Mouse (Mus musculus) midbrain, embryonic 15.5 days (tissue): ENCODE data around the gene Rpl7l1. TPM values are rescaled to one million over a fixed set of nuclear protein-coding genes. Genes with fewer than 3 reads are reported as not detected.

Source experiments
- ATAC-seq: fragments of 200-750 bp; cut with Nextera tagmentation; replicated peaks from 2 replicates; pipeline ENCODE4 v1.8.0; 2017; ENCODE audit warnings: moderate TSS enrichment
- H3K27ac ChIP-seq: fragments of 300-500 bp; sonication (generic); 2 replicates; pipeline ENCODE4 v1.5.1; 2015; ENCODE audit warnings: mild to moderate bottlenecking, inconsistent platforms
- H3K27me3 ChIP-seq: fragments of 300-500 bp; sonication (generic); replicated peaks from 2 replicates; pipeline ENCODE4 v1.6.1; 2015; ENCODE audit warnings: inconsistent platforms
- H3K36me3 ChIP-seq: fragments of 300-500 bp; sonication (generic); replicated peaks from 2 replicates; pipeline ENCODE4 v1.6.1; 2015; ENCODE audit warnings: inconsistent platforms
- H3K4me1 ChIP-seq: fragments of 300-500 bp; sonication (generic); 2 replicates; pipeline ENCODE4 v1.6.1; 2015; ENCODE audit warnings: inconsistent platforms
- H3K4me2 ChIP-seq: fragments of 300-500 bp; sonication (generic); 2 replicates; pipeline ENCODE4 v1.6.1; 2015; ENCODE audit warnings: inconsistent platforms, mild to moderate bottlenecking, moderate library complexity
- H3K4me3 ChIP-seq: fragments of 300-500 bp; sonication (generic); 2 replicates; pipeline ENCODE4 v1.5.1; 2015; ENCODE audit warnings: mild to moderate bottlenecking, inconsistent platforms
- H3K9ac ChIP-seq: fragments of 300-500 bp; sonication (generic); 2 replicates; pipeline ENCODE4 v1.6.1; 2015; ENCODE audit warnings: mild to moderate bottlenecking, inconsistent platforms
- H3K9me3 ChIP-seq: fragments of 300-500 bp; sonication (generic); 2 replicates; pipeline ENCODE4 v1.6.1; 2016; ENCODE audit warnings: inconsistent platforms
- WGBS: fragments of 180-500 bp; shearing (Covaris S2); methylation state at CpG from one replicate; pipeline ENCODE4 v1.1.7; 2015; ENCODE audit warnings: mixed read lengths; 5-methylcytosine and 5-hydroxymethylcytosine counted together
- polyA plus RNA-seq: library from polyadenylated mRNA; unstranded; fragments of >200 nt; fragmentation: Nextera tagmentation; extraction: Ambion mirVana; gene quantifications from 2 replicates; pipeline ENCODE4 v1.2.1, GENCODE M21; 2015

The Rpl7l1 gene
- polyA plus RNA-seq, 1 experiment from 2014 or later = 80.6 TPM

DNA sequence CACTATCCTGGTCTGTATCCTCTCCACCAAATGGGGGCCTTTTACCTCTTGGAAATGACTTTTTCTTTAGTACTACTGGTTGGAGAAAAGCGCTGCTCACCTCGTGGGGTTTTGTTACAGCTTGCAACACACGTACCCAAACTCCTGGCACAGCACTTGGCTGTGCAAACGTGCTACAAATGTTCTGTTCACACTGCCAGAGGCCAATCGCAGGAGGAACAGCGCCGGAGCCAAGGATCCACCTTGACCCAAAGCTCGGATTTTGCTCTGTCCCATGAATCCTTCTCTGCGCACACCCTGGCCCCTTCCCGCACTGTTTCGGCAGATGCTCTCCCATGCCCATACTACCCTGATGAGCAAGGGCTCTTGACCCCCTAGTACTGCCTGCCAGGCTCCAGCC lies 54.0 kb downstream of the Rpl7l1 start:
- Histone ChIP-seq H3K4me3 (no peak overlapping the region), H3K9ac (no peak overlapping the region), H3K27ac (no peak overlapping the region), H3K36me3 (peaks cover 11% of the 10 kb centered on the region; the same call in 1 of the 2 replicates), H3K4me1 (no peaks in the 10 kb centered on the region), H3K27me3 (peaks cover 7% of the 10 kb centered on the region), H3K9me3 (no peaks in the 10 kb centered on the region), H3K4me2 (no peak overlapping the region)
- WGBS = 55% methylated on average over 11 of the region's 11 CpGs
- ATAC-seq = no peak; the same call in 1 of the 2 replicates

DNA sequence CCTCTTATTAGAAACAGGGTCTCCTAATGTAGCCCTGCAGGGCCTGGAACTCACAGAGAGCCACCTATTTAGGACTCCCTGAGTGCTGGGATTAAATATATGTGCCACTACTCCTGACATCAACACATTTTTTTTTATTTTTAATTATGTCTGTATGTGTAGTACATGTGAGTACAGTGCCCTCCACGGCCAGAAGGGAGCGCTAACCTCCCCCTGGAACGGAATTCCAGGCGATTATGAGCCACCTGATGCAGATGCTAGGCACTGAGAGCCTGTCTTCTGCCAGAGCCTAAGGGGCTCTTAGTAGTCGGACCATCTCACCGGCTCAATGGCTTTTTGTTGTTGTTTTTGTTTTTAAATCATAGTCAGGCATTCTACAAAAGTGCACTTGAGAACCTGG lies 54.5 kb downstream of the Rpl7l1 start:
- Histone ChIP-seq H3K27ac (no peak overlapping the region), H3K9me3 (no peaks in the 10 kb centered on the region), H3K4me3 (no peak overlapping the region), H3K9ac (no peak overlapping the region), H3K36me3 (peaks cover 14% of the 10 kb centered on the region; the same call in 1 of the 2 replicates), H3K4me2 (no peak overlapping the region), H3K27me3 (peaks cover 7% of the 10 kb centered on the region), H3K4me1 (no peaks in the 10 kb centered on the region)
- no peak for ATAC-seq
- 43% methylated on average over 6 of the region's 6 CpGs for WGBS

DNA sequence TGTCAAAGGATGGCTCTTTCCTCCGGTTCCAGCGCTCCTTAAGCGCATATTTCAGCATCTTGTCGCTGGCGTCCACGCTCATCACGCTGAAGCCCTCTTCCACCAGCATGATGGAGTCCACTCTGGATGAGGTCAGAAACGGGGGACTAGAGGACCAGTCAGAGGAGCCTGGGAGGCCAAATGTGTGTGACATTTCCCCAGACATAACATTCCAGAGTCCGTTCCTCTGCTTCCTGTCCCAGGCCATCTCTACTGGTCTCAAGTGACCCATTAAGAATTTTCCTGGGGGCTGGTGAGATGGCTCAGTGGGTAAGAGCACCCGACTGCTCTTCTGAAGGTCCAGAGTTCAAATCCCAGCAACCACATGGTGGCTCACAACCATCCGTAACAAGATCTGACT lies 55.2 kb downstream of the Rpl7l1 start:
- Histone ChIP-seq H3K4me2 (no peak overlapping the region), H3K4me1 (no peaks in the 10 kb centered on the region), H3K9ac (no peak overlapping the region), H3K27ac (no peak overlapping the region), H3K4me3 (no peak overlapping the region), H3K36me3 (peaks cover 14% of the 10 kb centered on the region; the same call in 1 of the 2 replicates), H3K27me3 (peaks cover 7% of the 10 kb centered on the region), H3K9me3 (no peaks in the 10 kb centered on the region)
- WGBS = 91% methylated on average over 11 of the region's 11 CpGs
- no peak for ATAC-seq

DNA sequence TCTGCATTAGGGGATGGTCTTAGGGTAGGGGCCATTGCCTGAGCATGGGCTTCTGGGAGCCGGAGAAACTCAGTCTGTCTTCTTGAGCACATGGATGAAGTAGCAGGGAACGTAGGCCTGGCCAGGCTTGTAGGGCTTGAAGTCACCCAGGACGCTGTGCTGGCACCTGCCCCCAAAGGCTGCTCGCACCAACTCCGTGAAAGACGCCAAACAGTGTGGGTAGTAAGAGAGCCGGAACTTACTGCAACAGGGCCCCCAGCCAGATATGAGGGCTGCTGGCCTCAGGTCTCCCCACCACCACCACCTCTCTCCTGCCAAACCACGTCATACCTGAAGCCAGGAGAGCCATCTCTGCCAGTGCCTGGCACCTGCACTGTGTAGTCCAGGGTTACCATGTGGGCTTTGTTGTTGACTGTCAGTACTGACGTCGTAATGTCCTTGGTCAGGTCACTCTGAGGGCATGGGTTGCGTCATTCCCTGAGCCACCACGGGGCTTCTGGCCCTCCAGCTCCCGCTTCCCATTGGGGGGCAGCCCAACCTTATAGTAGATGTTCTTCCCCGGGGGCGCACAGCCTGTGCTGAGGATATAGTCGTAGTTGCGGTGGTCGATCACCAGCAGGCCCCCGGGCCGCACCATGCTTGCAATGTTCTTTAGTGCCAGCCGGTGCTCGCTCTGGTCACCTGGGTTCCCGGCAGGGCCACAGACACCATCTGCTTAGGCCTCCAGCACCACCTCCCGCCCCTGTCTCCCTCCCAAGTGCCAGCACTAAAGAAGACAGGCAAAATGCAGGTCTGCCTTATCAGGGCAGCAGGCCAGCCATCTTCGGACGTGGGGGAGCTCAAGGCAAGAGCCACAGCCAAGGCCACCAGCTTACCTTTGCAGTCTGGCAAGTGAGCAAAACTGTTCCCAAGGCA lies 56.5 kb downstream of the Rpl7l1 start:
- Histone ChIP-seq H3K27me3 (peaks cover 7% of the 10 kb centered on the region), H3K36me3 (peaks cover 14% of the 10 kb centered on the region; the same call in 1 of the 2 replicates), H3K27ac (no peak overlapping the region), H3K4me1 (no peaks in the 10 kb centered on the region), H3K9me3 (no peaks in the 10 kb centered on the region), H3K4me3 (no peak overlapping the region), H3K9ac (no peak overlapping the region), H3K4me2 (no peak overlapping the region)
- no peak for ATAC-seq
- 94% methylated on average over 26 of the region's 26 CpGs for WGBS

DNA sequence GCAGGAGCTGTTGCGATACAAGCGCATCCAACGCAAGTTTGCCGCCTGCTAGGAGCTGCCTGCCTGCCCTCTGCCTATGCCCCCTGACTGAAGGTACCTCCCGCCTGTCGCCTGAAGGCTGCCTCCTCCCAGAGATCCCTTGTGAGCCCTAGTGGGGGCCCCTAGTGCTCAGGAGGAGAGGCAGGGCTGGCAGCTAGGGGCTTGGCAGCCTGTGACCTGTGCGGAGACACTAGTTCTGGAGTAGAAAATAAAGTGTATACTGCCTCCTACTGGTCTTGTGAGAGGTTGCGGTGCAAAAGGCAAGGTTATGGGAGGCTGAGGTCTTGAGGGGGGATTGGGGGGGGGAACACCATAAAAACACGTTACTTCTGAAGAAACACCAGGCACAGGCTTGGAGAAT lies 57.2 kb downstream of the Rpl7l1 start:
- H3K9ac ChIP-seq = no peak overlapping the region
- no peak for ATAC-seq

DNA sequence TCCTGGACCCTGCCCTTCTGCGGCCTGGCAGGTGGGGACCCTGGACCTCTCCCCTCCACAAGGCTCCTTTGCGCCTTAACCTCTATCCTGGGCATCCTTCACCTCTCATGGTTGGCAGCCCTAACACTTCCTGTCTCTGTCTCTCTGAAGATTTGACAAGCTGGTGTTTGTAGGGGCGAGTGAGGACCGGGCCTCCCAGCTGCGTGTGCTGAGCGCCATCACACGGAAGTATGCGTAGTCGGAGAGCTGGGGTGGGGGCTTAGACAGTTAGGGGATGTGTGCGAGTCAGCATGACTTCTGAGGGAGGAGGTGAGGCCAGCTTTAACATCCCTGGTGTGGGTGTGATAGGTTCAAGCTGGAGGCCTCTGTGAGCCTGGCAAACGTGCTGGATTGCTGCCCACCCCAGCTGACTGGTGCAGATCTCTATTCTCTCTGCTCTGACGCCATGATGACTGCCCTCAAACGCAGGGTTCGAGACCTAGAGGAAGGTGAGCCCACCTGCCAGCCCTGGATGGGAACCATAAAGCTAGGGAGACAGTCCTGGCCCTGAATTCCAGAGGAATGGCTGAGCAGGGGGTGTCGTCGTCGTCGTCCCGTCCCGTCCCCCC lies 57.9 kb downstream of the Rpl7l1 start:
- H3K4me1 ChIP-seq = no peaks in the 10 kb centered on the region

More for the DNA sequence above, 57.2 kb downstream of the Rpl7l1 start:
- Histone ChIP-seq H3K36me3 (peaks cover 14% of the 10 kb centered on the region; the same call in 1 of the 2 replicates), H3K27ac (no peak overlapping the region), H3K4me2 (no peak overlapping the region), H3K9me3 (no peaks in the 10 kb centered on the region), H3K4me3 (no peak overlapping the region), H3K4me1 (no peaks in the 10 kb centered on the region), H3K27me3 (peaks cover 7% of the 10 kb centered on the region)
- 45% methylated on average over 9 of the region's 9 CpGs for WGBS

More for the DNA sequence above, 57.9 kb downstream of the Rpl7l1 start:
- Histone ChIP-seq H3K36me3 (peaks cover 14% of the 10 kb centered on the region; the same call in 1 of the 2 replicates), H3K4me3 (no peak overlapping the region), H3K4me2 (no peak overlapping the region), H3K27ac (no peak overlapping the region), H3K9me3 (no peaks in the 10 kb centered on the region), H3K9ac (no peak overlapping the region), H3K27me3 (peaks cover 7% of the 10 kb centered on the region)
- ATAC-seq = no peak
- WGBS = 81% methylated on average over 20 of the region's 20 CpGs

Other genes with a start within 250 kb of the Rpl7l1 start
- 25.0 and 26.7 TPM in 2 replicates for gene Cul9, start 236.3 kb downstream of the Rpl7l1 start, polyA plus RNA-seq
- gene Srf, start 226.5 kb downstream of the Rpl7l1 start, polyA plus RNA-seq = 3.7 and 5.7 TPM in 2 replicates
- gene Ptk7, start 153.2 kb downstream of the Rpl7l1 start, polyA plus RNA-seq = 33.6 and 34.8 TPM in 2 replicates
- gene Klc4, start 136.7 kb downstream of the Rpl7l1 start, polyA plus RNA-seq = 42.5 and 44.5 TPM in 2 replicates
- 60.6 and 74.5 TPM in 2 replicates for gene Mrpl2, start 136.4 kb downstream of the Rpl7l1 start, polyA plus RNA-seq
- gene Cul7, start 132.3 kb downstream of the Rpl7l1 start, polyA plus RNA-seq = 44.7 and 46.3 TPM in 2 replicates
- 49.9 and 50.8 TPM in 2 replicates for gene Rrp36, start 108.3 kb downstream of the Rpl7l1 start, polyA plus RNA-seq
- gene Mea1, start 103.9 kb downstream of the Rpl7l1 start, polyA plus RNA-seq = 277 and 304 TPM in 2 replicates
- 172 and 180 TPM in 2 replicates for gene Klhdc3, start 101.8 kb downstream of the Rpl7l1 start, polyA plus RNA-seq
- gene Ppp2r5d, start 77.6 kb downstream of the Rpl7l1 start, polyA plus RNA-seq = 103 and 112 TPM in 2 replicates
- 28.2 and 31.9 TPM in 2 replicates for gene Pex6, start 71.2 kb downstream of the Rpl7l1 start, polyA plus RNA-seq
- gene Gnmt, start 53.5 kb downstream of the Rpl7l1 start, polyA plus RNA-seq = 0.65 and 1.3 TPM in 2 replicates
- gene Cnpy3, start 30.5 kb downstream of the Rpl7l1 start, polyA plus RNA-seq = 67.1 and 68.2 TPM in 2 replicates
- gene Ptcra, start 19.0 kb downstream of the Rpl7l1 start, polyA plus RNA-seq = 0.18 and 0.39 TPM in 2 replicates
- 51.3 and 54.9 TPM in 2 replicates for gene 2310039H08Rik, start 10.0 kb downstream of the Rpl7l1 start, polyA plus RNA-seq
- 10.5 and 12.8 TPM in 2 replicates for gene Bicral, start 75.8 kb upstream of the Rpl7l1 start, polyA plus RNA-seq
- gene Tbcc, start 108.0 kb upstream of the Rpl7l1 start, polyA plus RNA-seq = 61.6 and 68.5 TPM in 2 replicates
- gene Prph2, start 127.8 kb upstream of the Rpl7l1 start, polyA plus RNA-seq = not detected in 2 replicates
- gene Ubr2, start 227.9 kb upstream of the Rpl7l1 start, polyA plus RNA-seq = 17.0 and 18.3 TPM in 2 replicates